Mouse (Mus musculus) hindbrain, embryonic 12.5 days (tissue): ENCODE measurements at regions not wholly inside any gene's neighbourhood (a gene's known extent, or its start where the extent isn't known, plus 50 kb on each side); places are given as distances from the start of the nearest gene placed in this dataset.
"Not testable (repeated sequence)": the region's sequence is repeated elsewhere in the genome, so short reads cannot be mapped to it uniquely, and the experiment has no call there.

Experiments used
- ATAC-seq: fragments of 200-750 bp; cut with Nextera tagmentation; 2 replicates; pipeline ENCODE4 v1.8.0; 2017; ENCODE audit warnings: moderate TSS enrichment; ENCODE audit not compliant: low FRiP score
- H3K27ac ChIP-seq: fragments of 300-500 bp; sonication (generic); 2 replicates; pipeline ENCODE4 v1.5.1; 2016; ENCODE audit warnings: mild to moderate bottlenecking
- H3K27me3 ChIP-seq: fragments of 300-500 bp; sonication (generic); 2 replicates; pipeline ENCODE4 v1.6.1; 2016; ENCODE audit warnings: mild to moderate bottlenecking
- H3K36me3 ChIP-seq: fragments of 300-500 bp; sonication (generic); 2 replicates; pipeline ENCODE4 v1.6.1; 2016; ENCODE audit warnings: mild to moderate bottlenecking
- H3K4me1 ChIP-seq: fragments of 300-500 bp; sonication (generic); 2 replicates; pipeline ENCODE4 v1.6.1; 2016
- H3K4me2 ChIP-seq: fragments of 300-500 bp; sonication (generic); replicated peaks from 2 replicates; pipeline ENCODE4 v1.6.1; 2016; ENCODE audit warnings: mild to moderate bottlenecking
- H3K4me3 ChIP-seq: fragments of 300-500 bp; sonication (generic); 2 replicates; pipeline ENCODE4 v1.5.1; 2016; ENCODE audit warnings: mild to moderate bottlenecking
- H3K9ac ChIP-seq: fragments of 300-500 bp; sonication (generic); 2 replicates; pipeline ENCODE4 v1.6.1; 2016; ENCODE audit warnings: mild to moderate bottlenecking, moderate library complexity
- H3K9me3 ChIP-seq: fragments of 300-500 bp; sonication (generic); replicated peaks from 2 replicates; pipeline ENCODE4 v1.6.1; 2016; ENCODE audit warnings: mild to moderate bottlenecking
- WGBS: fragments of 180-500 bp; shearing (Covaris S2); methylation state at CpG from one replicate; pipeline ENCODE4 v1.1.7; 2016; 5-methylcytosine and 5-hydroxymethylcytosine counted together

DNA sequence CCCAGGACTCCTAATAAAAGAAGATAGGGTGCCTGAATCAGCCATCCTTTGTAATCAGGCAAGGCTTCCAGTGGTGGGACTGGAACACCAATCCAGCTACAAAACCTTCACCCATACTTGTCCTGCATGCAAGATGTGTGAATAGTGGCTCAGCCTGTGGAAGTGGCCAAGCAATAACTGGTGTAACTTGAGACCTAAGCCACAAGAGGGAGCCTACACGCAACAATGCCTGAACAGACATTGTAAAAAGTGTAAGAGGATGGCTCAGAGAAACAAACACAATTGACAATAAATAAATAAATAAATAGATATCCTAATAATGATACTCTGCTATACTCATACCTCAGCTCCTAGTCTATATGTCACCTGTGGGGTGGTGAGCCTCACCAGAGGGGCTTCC lies 781.5 kb upstream of the Cdh20 start:
- 26% methylated on average over 1 of the region's 1 CpGs for WGBS
- H3K27me3 ChIP-seq = no peaks in the 10 kb centered on the region
- H3K4me2 ChIP-seq = no peak overlapping the region
- H3K4me1 ChIP-seq = no peaks in the 10 kb centered on the region
- ATAC-seq = peak; percentile 35; the same call in 1 of the 2 replicates
- no peak overlapping the region for H3K9ac ChIP-seq
- no peaks in the 10 kb centered on the region for H3K36me3 ChIP-seq
- no peaks in the 10 kb centered on the region for H3K9me3 ChIP-seq
- H3K27ac ChIP-seq = no peak overlapping the region
- no peak overlapping the region for H3K4me3 ChIP-seq

- ATAC-seq, H3K4me1 ChIP-seq, H3K27ac ChIP-seq, H3K27me3 ChIP-seq, H3K36me3 ChIP-seq, H3K9me3 ChIP-seq, H3K9ac ChIP-seq, H3K4me2 ChIP-seq, H3K4me3 ChIP-seq: not testable (repeated sequence)
Measured at GRCm38 (mm10) chr1:104002906-104003305, 765.4 kb upstream of the Cdh20 start.

GRCm38 (mm10) chr1:104029670-104030069 lies 738.7 kb upstream of the Cdh20 start:
- Histone ChIP-seq H3K4me1 (no peaks in the 10 kb centered on the region), H3K4me3 (no peak overlapping the region), H3K9me3 (no peaks in the 10 kb centered on the region), H3K9ac (no peak overlapping the region), H3K27ac (no peak overlapping the region), H3K27me3 (no peaks in the 10 kb centered on the region), H3K36me3 (no peaks in the 10 kb centered on the region), H3K4me2 (no peak overlapping the region)
- ATAC-seq = no peak

DNA sequence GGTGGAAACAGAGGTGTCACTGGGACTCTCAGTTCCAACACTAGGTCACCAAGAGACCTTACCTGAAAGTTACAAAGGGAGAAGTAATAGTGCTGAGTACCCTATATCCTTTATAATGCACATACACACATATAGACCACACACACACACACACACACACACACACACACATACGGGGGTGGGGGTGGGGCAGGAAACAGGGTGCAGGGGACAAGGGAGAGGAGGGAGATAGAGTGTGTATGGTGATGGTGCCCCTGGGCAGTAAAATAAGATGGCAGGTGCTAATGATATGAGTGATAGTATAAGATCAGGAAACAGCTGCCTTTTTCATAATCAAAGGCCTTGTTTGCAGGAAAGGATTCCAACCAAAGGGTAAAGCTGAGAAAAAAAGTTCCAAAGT lies 719.9 kb upstream of the Cdh20 start:
- ATAC-seq = no peak

GRCm38 (mm10) chr1:104049169-104049948 lies 719.0 kb upstream of the Cdh20 start:
- no peaks in the 10 kb centered on the region for H3K4me1 ChIP-seq
- no peak overlapping the region for H3K4me3 ChIP-seq
- H3K9ac ChIP-seq = no peak overlapping the region
- 46% methylated on average over 4 of the region's 4 CpGs for WGBS
- no peak for ATAC-seq
- H3K36me3 ChIP-seq = no peaks in the 10 kb centered on the region
- H3K4me2 ChIP-seq = no peak overlapping the region
- no peaks in the 10 kb centered on the region for H3K27me3 ChIP-seq
- no peaks in the 10 kb centered on the region for H3K9me3 ChIP-seq
- no peak overlapping the region for H3K27ac ChIP-seq

More for the DNA sequence above, 719.9 kb upstream of the Cdh20 start:
- Histone ChIP-seq H3K36me3 (no peaks in the 10 kb centered on the region), H3K4me2 (no peak overlapping the region), H3K4me1 (no peaks in the 10 kb centered on the region), H3K9ac (no peak overlapping the region), H3K27ac (no peak overlapping the region), H3K27me3 (no peaks in the 10 kb centered on the region), H3K4me3 (no peak overlapping the region), H3K9me3 (no peaks in the 10 kb centered on the region)
- 75% methylated on average over 1 of the region's 1 CpGs for WGBS
